Mouse (Mus musculus) hematopoietic stem cell, adult 5-6 weeks (primary cell): ENCODE results near the gene Rps26. TPM values are rescaled to one million over a fixed set of nuclear protein-coding genes. Genes with fewer than 3 reads are reported as not detected.
"Not testable (repeated sequence)": the region's sequence is repeated elsewhere in the genome, so short reads cannot be mapped to it uniquely, and the experiment has no call there.

Source experiments
- ATAC-seq, 2 experiments: fragments of 125-278 bp in 1 of 2; replicated peaks in 1 of 2; 2 replicates each; pipeline ENCODE4 v1.8.0; 2016 to 2017; ENCODE audit warnings: inconsistent platforms in 2 of 2, mild to moderate bottlenecking in 2 of 2, moderate number of reproducible peaks in 2 of 2, low read depth in 1 of 2, moderate TSS enrichment in 1 of 2; ENCODE audit not compliant: low FRiP score in 2 of 2, poor library complexity in 2 of 2, severe bottlenecking in 2 of 2, insufficient read depth in 1 of 2, low TSS enrichment in 1 of 2
- total RNA-seq: library from RNA; stranded (forward); fragments of 172-1452, 232-1000 nt; gene quantifications from 2 replicates; pipeline ENCODE4 v1.2.3, GENCODE M21; 2017

The Rps26 gene
- total RNA-seq, 1 experiment from 2014 or later, result 1,172 TPM

GRCm38 (mm10) chr10:128646139-128647089, 19.9 kb upstream of the Rps26 start:
- ATAC-seq, result peak; percentile 33 to 39; a peak in 1 of 4 replicates

DNA sequence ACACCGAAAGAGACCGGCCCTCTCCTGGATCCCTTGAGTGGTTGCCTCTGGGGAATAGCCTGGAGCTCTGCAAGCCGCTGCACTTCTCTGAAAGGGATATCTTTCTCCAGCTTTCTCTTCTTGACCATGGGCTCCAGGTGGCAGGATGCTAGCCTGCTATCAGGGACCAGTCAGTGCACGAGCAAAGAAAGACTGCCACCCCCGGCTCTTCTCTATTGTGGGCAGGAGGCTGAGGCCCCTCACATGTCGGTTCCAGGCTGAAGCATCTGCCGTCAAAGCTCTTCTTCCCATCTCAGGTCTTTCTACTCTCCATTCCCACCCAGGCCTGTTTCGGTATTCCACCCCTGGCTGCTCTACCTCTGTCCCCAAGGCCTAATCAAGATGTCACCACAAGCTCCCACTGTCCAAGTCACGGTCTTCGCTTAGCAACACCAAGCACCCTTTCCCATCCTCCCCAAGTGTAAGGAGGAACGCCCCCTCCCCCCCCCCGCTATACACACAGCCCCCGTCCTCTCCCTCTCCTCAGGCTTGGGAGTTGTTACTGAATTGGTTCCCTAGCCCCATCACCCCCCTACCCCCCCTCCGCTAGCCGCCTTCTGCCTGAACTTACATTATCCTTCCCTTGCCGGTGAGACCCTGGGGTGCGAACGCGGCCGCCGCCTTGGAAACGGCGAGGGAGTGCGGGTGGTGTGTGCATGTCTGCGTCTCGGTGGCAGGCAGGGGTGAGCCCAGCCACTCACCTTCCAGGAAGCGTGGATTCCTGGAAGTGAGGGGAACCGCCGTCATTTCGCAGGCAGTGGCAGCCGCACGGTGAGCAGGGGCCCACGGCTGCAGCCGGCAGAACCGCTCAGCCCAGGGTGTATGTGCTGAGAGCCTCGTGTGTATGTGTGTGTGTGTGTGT, 18.8 kb upstream of the Rps26 start, which contains the start of gene Ikzf4:
Ikzf4 (minus strand) TSS at position 881 of the 901 bp plus-strand sequence.
- peak; percentile 79 to 84 for ATAC-seq

DNA sequence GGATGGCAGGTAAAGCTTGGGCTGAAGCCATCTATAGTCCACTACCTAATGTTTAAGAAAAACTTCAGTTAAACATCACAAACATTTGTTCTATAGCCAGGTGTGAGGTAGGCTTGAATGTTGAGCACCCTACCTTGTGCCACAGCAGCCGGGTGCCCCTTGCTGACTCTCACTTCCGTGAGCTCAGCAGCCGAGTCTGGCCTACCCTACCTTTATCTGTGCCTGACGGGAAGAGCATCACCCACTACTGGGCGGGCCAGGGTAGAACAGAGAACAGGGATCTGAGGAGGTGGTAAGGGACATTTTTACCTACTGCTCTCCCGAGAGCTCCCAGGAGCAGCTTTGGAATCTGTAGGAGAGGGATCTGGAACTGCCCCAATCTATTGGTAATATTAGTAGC, 16.2 kb upstream of the Rps26 start:
- ATAC-seq, result no peak

GRCm38 (mm10) chr10:128641871-128642270, 15.3 kb upstream of the Rps26 start:
- ATAC-seq, result no peak

DNA sequence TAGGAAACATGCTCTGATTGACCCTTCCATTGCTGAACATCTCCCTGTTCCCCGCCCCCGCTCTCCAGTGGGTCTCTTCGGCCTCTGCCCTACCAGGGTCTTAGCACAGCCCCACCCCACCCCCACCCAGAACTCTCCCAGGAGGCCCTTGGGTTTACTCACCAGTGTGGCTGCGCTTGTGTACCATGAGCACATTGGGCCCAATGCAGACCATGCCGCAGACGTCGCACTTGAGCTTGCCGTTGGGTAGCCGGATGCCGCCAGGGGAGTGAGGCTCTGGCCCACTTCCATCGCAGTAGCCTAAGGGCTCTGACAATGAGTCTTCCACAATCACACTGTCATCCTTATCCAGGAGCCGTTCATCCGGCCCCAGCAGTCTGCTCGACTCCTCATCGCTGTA, 14.3 kb upstream of the Rps26 start:
- ATAC-seq, result no peak

DNA sequence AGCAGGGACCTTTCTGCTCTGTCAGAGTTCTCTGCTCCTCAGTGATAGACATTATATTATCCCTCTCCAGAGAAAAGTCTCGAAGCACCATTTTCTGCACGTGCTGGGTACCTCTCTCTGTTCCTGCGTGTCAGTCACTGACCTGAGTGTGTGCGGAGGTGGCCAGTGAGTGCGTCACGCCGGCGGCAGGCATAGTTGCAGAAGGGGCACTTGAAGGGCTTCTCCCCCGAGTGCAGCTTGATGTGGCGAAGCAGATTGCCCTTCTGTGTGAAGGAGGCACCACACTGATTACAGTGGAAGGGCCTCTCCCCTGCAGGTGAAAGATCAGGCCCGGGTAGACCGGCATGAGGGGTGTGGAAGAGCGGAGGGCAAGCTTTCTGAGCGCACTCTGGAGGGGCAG, 13.5 kb upstream of the Rps26 start:
- no peak for ATAC-seq

- ATAC-seq, result peak; percentile 8 to 22; a peak in 2 of 4 replicates
Measured at GRCm38 (mm10) chr10:128637011-128637410, 10.5 kb upstream of the Rps26 start.

GRCm38 (mm10) chr10:128636561-128636960, 10.0 kb upstream of the Rps26 start:
- ATAC-seq, result peak; percentile 63 to 65; a peak in 3 of 4 replicates

- ATAC-seq, result no peak
Measured at GRCm38 (mm10) chr10:128635697-128636096, 9.2 kb upstream of the Rps26 start.

- no peak for ATAC-seq
Measured at GRCm38 (mm10) chr10:128631571-128631970, 5.0 kb upstream of the Rps26 start.

DNA sequence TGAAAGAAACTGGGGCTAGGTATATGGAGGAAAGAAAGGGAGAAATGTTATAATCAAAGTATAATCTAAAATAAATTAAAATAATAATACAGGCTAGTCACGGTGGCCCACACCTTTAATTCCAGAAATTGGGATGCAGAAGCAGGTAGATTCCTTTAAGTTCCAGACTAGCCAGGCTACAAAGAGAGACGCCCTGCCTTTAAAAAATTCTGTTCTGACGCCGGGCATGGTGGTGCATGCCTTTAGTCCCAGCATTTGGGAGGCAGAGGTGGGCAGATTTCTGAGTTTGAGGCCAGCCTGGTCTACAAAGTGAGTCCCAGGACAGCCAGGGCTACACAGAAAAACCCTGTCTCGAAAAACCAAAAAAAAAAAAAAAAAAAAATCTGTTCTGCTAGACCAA, 3.8 kb upstream of the Rps26 start:
- not testable (repeated sequence) for ATAC-seq

DNA sequence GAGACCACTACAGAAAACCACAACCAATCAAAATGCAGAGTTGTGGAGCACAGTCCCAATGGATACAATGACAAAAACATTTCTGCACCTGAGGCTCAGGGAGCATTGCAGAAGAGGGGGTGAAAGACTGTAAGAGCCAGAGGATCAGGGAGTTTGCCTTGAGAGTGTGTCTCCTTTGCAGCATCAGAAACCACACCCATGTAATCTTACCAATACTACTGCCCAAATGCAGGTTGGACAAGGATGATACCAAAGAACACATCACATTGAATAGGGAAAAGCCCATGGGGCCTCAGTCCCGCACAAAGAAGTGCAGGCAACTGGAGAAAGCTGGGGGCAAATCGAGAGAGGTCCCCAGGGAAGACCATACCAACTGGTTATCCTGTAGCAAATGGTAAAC, 3.2 kb upstream of the Rps26 start:
- no peak for ATAC-seq

GRCm38 (mm10) chr10:128627398-128628317, 1.1 kb upstream of the Rps26 start:
- ATAC-seq, result no peak

- ATAC-seq, result no peak
Measured at GRCm38 (mm10) chr10:128625287-128625894, 1.2 kb downstream of the Rps26 start.

GRCm38 (mm10) chr10:128623106-128623613, 3.4 kb downstream of the Rps26 start:
- not testable (repeated sequence) for ATAC-seq

- ATAC-seq, result no peak
Measured at GRCm38 (mm10) chr10:128622702-128623101, 3.8 kb downstream of the Rps26 start.
